Mouse (Mus musculus): Measurements from ENCODE around the gene Rabgap1l. TPM values are rescaled to one million over a fixed set of nuclear protein-coding genes. Genes with fewer than 3 reads are reported as not detected.

The Rabgap1l gene
- polyA plus RNA-seq, 1 experiment from 2014 or later, result 13.6 TPM

DNA sequence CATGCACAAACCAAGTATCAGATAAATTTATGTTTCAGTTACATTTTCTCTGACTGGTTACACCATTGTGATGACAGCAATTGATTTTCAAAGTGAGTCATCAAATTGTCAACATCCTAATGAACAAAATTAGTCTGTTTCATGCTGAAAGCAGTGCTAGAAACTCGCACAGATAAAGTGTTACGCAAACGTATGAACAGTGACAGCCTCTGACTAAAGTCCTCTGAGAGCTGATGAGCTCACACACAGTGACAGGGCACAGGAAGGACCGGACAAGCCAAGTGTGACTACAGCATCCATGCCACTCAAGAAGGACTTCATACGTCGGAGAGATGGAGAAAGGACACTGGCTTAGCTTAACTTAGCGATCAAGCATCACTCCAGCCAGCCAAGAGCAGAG lies 419.7 kb downstream of the Rabgap1l start:
- H3K27me3 ChIP-seq (ENCODE audit: control insufficient read depth, insufficient read depth, low read length), result no peaks in the 10 kb centered on the region
- ATAC-seq (replicated peaks; ENCODE audit: insufficient number of reproducible peaks, low FRiP score, low TSS enrichment, low read depth) (no peak), DNase-seq (ENCODE audit: low spot score) (no peak)
- H3K27ac ChIP-seq (replicated peaks; ENCODE audit: low read depth, low read length), result no peak overlapping the region
- H3K9ac ChIP-seq (replicated peaks; ENCODE audit: low read length), result no peak overlapping the region
- no peaks in the 10 kb centered on the region for H3K4me1 ChIP-seq (ENCODE audit: control insufficient read depth, insufficient read depth, low read length)
- WGBS, result 88% methylated on average over 7 of the region's 7 CpGs
- no peaks in the 10 kb centered on the region for H3K36me3 ChIP-seq (replicated peaks; ENCODE audit: control insufficient read depth, insufficient read depth, low read depth, low read length)
- no peak overlapping the region for H3K4me3 ChIP-seq (ENCODE audit: low read depth, low read length)
- no peaks in the 10 kb centered on the region for H3K9me3 ChIP-seq (replicated peaks; ENCODE audit: control insufficient read depth, low read length)
- H3K4me2 ChIP-seq (ENCODE audit: low read depth, low read length), result no peak overlapping the region

DNA sequence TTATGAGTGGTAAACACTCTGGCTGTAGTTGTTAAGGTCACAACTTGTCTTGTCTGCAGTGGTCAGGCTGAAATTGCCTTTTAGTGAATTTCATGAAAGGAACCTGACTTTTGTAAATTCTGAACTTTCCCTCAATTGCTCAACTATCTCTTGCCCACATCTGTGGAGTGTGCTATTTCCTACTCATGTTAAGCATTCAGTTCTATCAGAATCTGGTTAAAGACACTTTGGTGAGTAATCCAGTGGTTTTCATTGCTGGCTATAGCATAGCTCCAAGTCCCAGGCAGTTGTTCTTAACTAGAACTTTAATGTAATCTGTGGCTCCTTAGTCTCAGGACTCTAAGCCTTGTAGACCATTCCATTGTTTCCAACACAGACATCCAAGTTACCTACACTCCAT lies 421.3 kb downstream of the Rabgap1l start:
- no peak overlapping the region for H3K9ac ChIP-seq (replicated peaks; ENCODE audit: low read length)
- H3K4me1 ChIP-seq (ENCODE audit: control insufficient read depth, insufficient read depth, low read length), result no peaks in the 10 kb centered on the region
- no peaks in the 10 kb centered on the region for H3K9me3 ChIP-seq (replicated peaks; ENCODE audit: control insufficient read depth, low read length)
- H3K36me3 ChIP-seq (replicated peaks; ENCODE audit: control insufficient read depth, insufficient read depth, low read depth, low read length), result no peaks in the 10 kb centered on the region
- no peaks in the 10 kb centered on the region for H3K27me3 ChIP-seq (ENCODE audit: control insufficient read depth, insufficient read depth, low read length)
- no peak overlapping the region for H3K27ac ChIP-seq (replicated peaks; ENCODE audit: low read depth, low read length)
- no peak overlapping the region for H3K4me3 ChIP-seq (ENCODE audit: low read depth, low read length)
- no peak overlapping the region for H3K4me2 ChIP-seq (ENCODE audit: low read depth, low read length)
- no peak for DNase-seq (ENCODE audit: low spot score)
- no peak for ATAC-seq (replicated peaks; ENCODE audit: insufficient number of reproducible peaks, low FRiP score, low TSS enrichment, low read depth)

DNA sequence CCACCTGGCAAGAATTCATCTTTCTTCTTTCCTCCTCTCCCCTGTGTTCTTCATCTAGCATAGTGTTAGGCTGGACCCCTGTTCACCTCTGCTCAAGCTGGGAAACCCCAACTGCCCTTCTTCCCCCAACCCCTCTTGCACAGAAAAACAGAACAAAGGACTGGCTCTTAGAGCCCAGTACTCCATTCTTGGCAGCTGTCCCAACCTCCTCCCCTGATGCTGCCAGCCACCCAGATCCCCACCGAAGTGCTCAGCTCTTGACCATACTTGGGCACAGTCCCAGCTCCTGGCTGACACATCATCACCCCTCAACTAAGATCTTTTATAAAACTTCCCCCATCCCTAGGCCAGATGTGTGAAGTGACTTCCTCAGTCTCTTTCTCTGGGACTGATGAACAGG lies 422.5 kb downstream of the Rabgap1l start:
- H3K4me3 ChIP-seq (ENCODE audit: low read depth, low read length), result no peak overlapping the region
- no peak for DNase-seq (ENCODE audit: low spot score)
- no peak for ATAC-seq (replicated peaks; ENCODE audit: insufficient number of reproducible peaks, low FRiP score, low TSS enrichment, low read depth)
- 79% methylated on average over 1 of the region's 1 CpGs for WGBS
- no peaks in the 10 kb centered on the region for H3K36me3 ChIP-seq (replicated peaks; ENCODE audit: control insufficient read depth, insufficient read depth, low read depth, low read length)
- H3K4me2 ChIP-seq (ENCODE audit: low read depth, low read length), result no peak overlapping the region
- H3K27ac ChIP-seq (replicated peaks; ENCODE audit: low read depth, low read length), result no peak overlapping the region
- no peaks in the 10 kb centered on the region for H3K27me3 ChIP-seq (ENCODE audit: control insufficient read depth, insufficient read depth, low read length)
- no peaks in the 10 kb centered on the region for H3K9me3 ChIP-seq (replicated peaks; ENCODE audit: control insufficient read depth, low read length)
- no peak overlapping the region for H3K9ac ChIP-seq (replicated peaks; ENCODE audit: low read length)
- no peaks in the 10 kb centered on the region for H3K4me1 ChIP-seq (ENCODE audit: control insufficient read depth, insufficient read depth, low read length)

DNA sequence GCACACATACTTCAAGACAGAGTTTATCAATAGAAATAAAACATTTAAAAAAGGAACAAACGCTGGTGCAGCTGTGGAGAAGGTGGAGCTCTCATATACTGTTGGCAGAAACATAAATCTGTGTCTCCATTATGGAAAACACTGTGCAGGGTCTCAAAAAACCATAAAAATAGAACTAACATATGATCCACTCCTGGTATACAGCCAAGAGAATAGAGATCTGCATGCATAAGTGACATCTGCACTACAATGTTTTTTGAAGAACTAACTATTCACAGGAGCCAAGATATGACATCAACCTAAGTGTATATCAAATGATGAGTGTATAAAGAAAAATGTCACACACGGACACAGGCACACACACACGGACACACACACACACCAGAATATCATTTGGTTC lies 426.4 kb downstream of the Rabgap1l start:
- 84% methylated on average over 3 of the region's 3 CpGs for WGBS
- Histone ChIP-seq H3K27me3 (ENCODE audit: control insufficient read depth, insufficient read depth, low read length) (no peaks in the 10 kb centered on the region), H3K4me1 (ENCODE audit: control insufficient read depth, insufficient read depth, low read length) (no peaks in the 10 kb centered on the region), H3K9me3 (replicated peaks; ENCODE audit: control insufficient read depth, low read length) (no peaks in the 10 kb centered on the region), H3K27ac (replicated peaks; ENCODE audit: low read depth, low read length) (no peak overlapping the region), H3K4me2 (ENCODE audit: low read depth, low read length) (no peak overlapping the region), H3K9ac (replicated peaks; ENCODE audit: low read length) (no peak overlapping the region), H3K4me3 (ENCODE audit: low read depth, low read length) (no peak overlapping the region), H3K36me3 (replicated peaks; ENCODE audit: control insufficient read depth, insufficient read depth, low read depth, low read length) (no peaks in the 10 kb centered on the region)
- no peak for DNase-seq (ENCODE audit: low spot score)
- ATAC-seq (replicated peaks; ENCODE audit: insufficient number of reproducible peaks, low FRiP score, low TSS enrichment, low read depth), result no peak

DNA sequence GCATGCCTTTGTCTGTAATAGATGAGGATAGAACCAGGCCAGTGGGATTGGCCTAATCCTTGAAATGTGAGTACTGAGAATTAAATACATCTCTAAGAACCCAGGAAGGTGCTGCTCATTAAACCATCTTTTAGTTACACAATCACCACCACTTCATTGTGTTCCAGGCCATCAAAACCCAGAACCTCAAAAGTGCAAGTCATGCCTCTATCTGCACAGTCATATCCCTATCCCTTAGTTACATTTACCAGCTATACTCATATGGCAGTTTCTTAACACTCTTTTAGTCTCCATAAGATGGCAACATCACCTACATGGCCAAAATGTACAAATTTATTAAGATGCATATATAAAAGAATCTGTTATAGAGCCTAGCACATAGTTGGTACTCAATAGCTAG lies 435.7 kb downstream of the Rabgap1l start:
- Histone ChIP-seq H3K27me3 (ENCODE audit: control insufficient read depth, insufficient read depth, low read length) (no peaks in the 10 kb centered on the region), H3K36me3 (replicated peaks; ENCODE audit: control insufficient read depth, insufficient read depth, low read depth, low read length) (no peaks in the 10 kb centered on the region), H3K4me3 (ENCODE audit: low read depth, low read length) (no peak overlapping the region), H3K4me1 (ENCODE audit: control insufficient read depth, insufficient read depth, low read length) (no peaks in the 10 kb centered on the region), H3K9me3 (replicated peaks; ENCODE audit: control insufficient read depth, low read length) (no peaks in the 10 kb centered on the region), H3K4me2 (ENCODE audit: low read depth, low read length) (no peak overlapping the region), H3K27ac (replicated peaks; ENCODE audit: low read depth, low read length) (no peak overlapping the region), H3K9ac (replicated peaks; ENCODE audit: low read length) (no peak overlapping the region)
- no peak for ATAC-seq (replicated peaks; ENCODE audit: insufficient number of reproducible peaks, low FRiP score, low TSS enrichment, low read depth)
- DNase-seq (ENCODE audit: low spot score), result no peak

DNA sequence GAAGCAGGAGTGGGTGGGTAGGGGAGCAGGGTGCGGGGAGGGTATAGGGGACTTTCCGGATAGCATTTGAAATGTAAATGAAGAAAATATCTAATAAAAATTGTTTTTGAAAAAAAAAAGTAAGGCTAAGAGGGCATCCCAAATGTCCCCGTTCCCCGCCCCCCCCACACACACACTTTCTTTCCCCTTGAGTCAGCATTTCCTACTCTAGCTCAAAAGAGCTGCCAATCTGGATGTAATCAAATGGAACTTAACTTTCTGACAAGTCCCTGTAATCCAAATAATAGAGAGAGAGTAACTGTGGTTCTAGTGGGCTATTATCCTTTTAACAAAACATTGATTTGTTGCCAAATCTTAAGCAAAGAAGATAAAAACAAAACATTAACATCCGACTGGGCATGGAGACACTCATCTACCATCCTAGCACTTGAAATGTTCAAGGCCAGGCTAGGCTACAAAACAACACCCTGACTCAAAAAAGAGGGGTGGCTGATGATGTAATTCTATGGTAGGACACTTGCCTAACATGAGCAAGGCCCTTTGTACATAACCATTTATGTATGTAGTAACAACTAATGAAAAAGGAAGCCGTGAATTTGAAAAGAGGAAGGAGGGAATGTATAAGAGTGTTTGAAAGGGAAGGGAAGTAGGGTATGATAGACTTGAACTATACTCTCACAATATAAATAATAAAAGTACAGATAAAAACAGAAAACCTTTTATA lies 439.1 kb downstream of the Rabgap1l start:
- H3K4me3 ChIP-seq (ENCODE audit: low read depth, low read length), result no peak overlapping the region
- H3K9me3 ChIP-seq (replicated peaks; ENCODE audit: control insufficient read depth, low read length), result no peaks in the 10 kb centered on the region
- WGBS, result 88% methylated on average over 6 of the region's 6 CpGs
- no peaks in the 10 kb centered on the region for H3K36me3 ChIP-seq (replicated peaks; ENCODE audit: control insufficient read depth, insufficient read depth, low read depth, low read length)
- no peak for DNase-seq (ENCODE audit: low spot score)
- H3K27me3 ChIP-seq (ENCODE audit: control insufficient read depth, insufficient read depth, low read length), result no peaks in the 10 kb centered on the region
- H3K4me1 ChIP-seq (ENCODE audit: control insufficient read depth, insufficient read depth, low read length), result no peaks in the 10 kb centered on the region
- ATAC-seq (replicated peaks; ENCODE audit: insufficient number of reproducible peaks, low FRiP score, low TSS enrichment, low read depth), result no peak
- H3K27ac ChIP-seq (replicated peaks; ENCODE audit: low read depth, low read length), result no peak overlapping the region
- H3K9ac ChIP-seq (replicated peaks; ENCODE audit: low read length), result no peak overlapping the region
- H3K4me2 ChIP-seq (ENCODE audit: low read depth, low read length), result no peak overlapping the region

DNA sequence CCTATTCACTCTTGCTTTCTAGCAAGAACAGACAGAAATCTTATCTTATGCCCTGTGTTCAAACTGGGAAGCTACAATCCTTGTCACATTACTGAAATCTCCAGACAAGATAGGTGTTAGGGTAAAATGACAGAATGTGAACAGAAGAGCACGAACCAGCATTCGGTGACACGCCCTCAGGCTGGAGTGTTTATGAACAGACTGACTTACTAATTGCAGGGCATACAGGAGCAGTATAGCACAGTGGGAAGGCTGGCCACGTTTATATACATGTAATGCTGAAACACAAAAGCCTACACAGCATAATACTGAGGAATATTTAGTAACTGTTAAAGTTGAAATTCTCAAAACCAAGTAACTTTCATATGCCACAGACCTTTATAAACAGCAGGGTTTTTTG lies 440.7 kb downstream of the Rabgap1l start:
- Histone ChIP-seq H3K9me3 (replicated peaks; ENCODE audit: control insufficient read depth, low read length) (no peaks in the 10 kb centered on the region), H3K4me3 (ENCODE audit: low read depth, low read length) (peak overlapping the region; percentile 31), H3K36me3 (replicated peaks; ENCODE audit: control insufficient read depth, insufficient read depth, low read depth, low read length) (no peaks in the 10 kb centered on the region), H3K27ac (replicated peaks; ENCODE audit: low read depth, low read length) (no peak overlapping the region), H3K9ac (replicated peaks; ENCODE audit: low read length) (no peak overlapping the region), H3K4me2 (ENCODE audit: low read depth, low read length) (peak overlapping the region; percentile 58), H3K27me3 (ENCODE audit: control insufficient read depth, insufficient read depth, low read length) (no peaks in the 10 kb centered on the region), H3K4me1 (ENCODE audit: control insufficient read depth, insufficient read depth, low read length) (no peaks in the 10 kb centered on the region)
- DNase-seq (ENCODE audit: low spot score), result no peak
- ATAC-seq (replicated peaks; ENCODE audit: insufficient number of reproducible peaks, low FRiP score, low TSS enrichment, low read depth), result no peak; the same call in 1 of the 2 replicates
- 39% methylated on average over 4 of the region's 4 CpGs for WGBS

DNA sequence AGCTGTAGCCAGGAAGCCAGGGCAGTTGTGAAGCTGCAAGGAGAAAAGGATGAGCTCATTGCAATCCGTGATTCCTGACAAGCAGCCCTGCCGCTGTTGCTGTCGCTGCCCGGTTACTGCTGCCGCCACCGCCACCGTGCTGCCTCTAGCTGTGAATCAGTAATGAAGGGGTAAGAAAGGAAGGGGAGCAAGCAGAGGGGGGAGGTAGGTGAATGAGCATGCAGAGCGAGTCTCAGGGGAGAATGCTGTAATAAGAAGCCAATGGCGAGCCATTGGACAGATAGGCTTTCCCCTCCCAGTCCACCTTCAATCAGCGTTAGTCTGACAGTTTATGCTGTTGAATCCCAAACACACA lies 441.2 kb downstream of the Rabgap1l start:
- under 1% methylated on average over 10 of the region's 10 CpGs for WGBS
- no peak overlapping the region for H3K27ac ChIP-seq (replicated peaks; ENCODE audit: low read depth, low read length)

More for the DNA sequence above, 441.2 kb downstream of the Rabgap1l start:
- no peaks in the 10 kb centered on the region for H3K36me3 ChIP-seq (replicated peaks; ENCODE audit: control insufficient read depth, insufficient read depth, low read depth, low read length)
- DNase-seq (ENCODE audit: low spot score) (peak; percentile 68), ATAC-seq (replicated peaks; ENCODE audit: insufficient number of reproducible peaks, low FRiP score, low TSS enrichment, low read depth) (peak; percentile 92; the same call in 1 of the 2 replicates)
- no peaks in the 10 kb centered on the region for H3K4me1 ChIP-seq (ENCODE audit: control insufficient read depth, insufficient read depth, low read length)
- H3K9ac ChIP-seq (replicated peaks; ENCODE audit: low read length), result peak overlapping the region; percentile 47
- H3K4me3 ChIP-seq (ENCODE audit: low read depth, low read length), result peak overlapping the region; percentile 31
- H3K4me2 ChIP-seq (ENCODE audit: low read depth, low read length), result peak overlapping the region; percentile 58
- H3K27me3 ChIP-seq (ENCODE audit: control insufficient read depth, insufficient read depth, low read length), result no peaks in the 10 kb centered on the region
- no peaks in the 10 kb centered on the region for H3K9me3 ChIP-seq (replicated peaks; ENCODE audit: control insufficient read depth, low read length)
